Mouse (Mus musculus) lung, embryonic 16.5 days (tissue): ENCODE measurements around the gene Cd247. TPM values are rescaled to one million over a fixed set of nuclear protein-coding genes. Genes with fewer than 3 reads are reported as not detected.

Experiments used
- ATAC-seq: fragments of 200-750 bp; cut with Nextera tagmentation; 2 replicates; pipeline ENCODE4 v1.8.0; 2017; ENCODE audit warnings: low read depth, mild to moderate bottlenecking, moderate library complexity
- H3K27ac ChIP-seq: fragments of 300-500 bp; sonication (generic); 2 replicates; pipeline ENCODE4 v1.5.1; 2014; ENCODE audit warnings: mild to moderate bottlenecking, control low read depth, low read length
- H3K27me3 ChIP-seq: fragments of 300-500 bp; sonication (generic); 2 replicates; pipeline ENCODE4 v1.6.1; 2014; ENCODE audit warnings: low read depth, low read length, mixed read lengths; ENCODE audit not compliant: control insufficient read depth, insufficient read depth
- H3K36me3 ChIP-seq: fragments of 300-500 bp; sonication (generic); 2 replicates; pipeline ENCODE4 v1.6.1; 2014; ENCODE audit warnings: low read length; ENCODE audit not compliant: control insufficient read depth, insufficient read depth
- H3K4me1 ChIP-seq: fragments of 300-500 bp; sonication (generic); replicated peaks from 2 replicates; pipeline ENCODE4 v1.6.1; 2014; ENCODE audit warnings: low read length, mixed read lengths; ENCODE audit not compliant: control insufficient read depth, insufficient read depth
- H3K4me2 ChIP-seq: fragments of 300-500 bp; sonication (generic); 2 replicates; pipeline ENCODE4 v1.6.1; 2014; ENCODE audit warnings: low read depth, low read length, control low read depth
- H3K4me3 ChIP-seq: fragments of 300-500 bp; sonication (generic); 2 replicates; pipeline ENCODE4 v1.5.1; 2014; ENCODE audit warnings: mild to moderate bottlenecking, low read length, control low read depth
- H3K9ac ChIP-seq: fragments of 300-500 bp; sonication (generic); 2 replicates; pipeline ENCODE4 v1.6.1; 2014; ENCODE audit warnings: low read length, control low read depth
- H3K9me3 ChIP-seq: fragments of 300-500 bp; sonication (generic); 2 replicates; pipeline ENCODE4 v1.6.1; 2016; ENCODE audit warnings: low read length; ENCODE audit not compliant: control insufficient read depth
- WGBS: fragments of 180-500 bp; shearing (Covaris S2); extraction: QIAGEN DNeasy Blood & Tissue Kit; methylation state at CpG from one replicate; pipeline ENCODE4 v1.1.7; 2014; 5-methylcytosine and 5-hydroxymethylcytosine counted together
- polyA plus RNA-seq: library from polyadenylated mRNA; unstranded; fragments of >200 nt; fragmentation: Nextera tagmentation; extraction: Ambion mirVana; gene quantifications from 2 replicates; pipeline ENCODE4 v1.2.1, GENCODE M21; 2015

The Cd247 gene
- polyA plus RNA-seq, 1 experiment from 2014 or later, result 2.1 TPM

DNA sequence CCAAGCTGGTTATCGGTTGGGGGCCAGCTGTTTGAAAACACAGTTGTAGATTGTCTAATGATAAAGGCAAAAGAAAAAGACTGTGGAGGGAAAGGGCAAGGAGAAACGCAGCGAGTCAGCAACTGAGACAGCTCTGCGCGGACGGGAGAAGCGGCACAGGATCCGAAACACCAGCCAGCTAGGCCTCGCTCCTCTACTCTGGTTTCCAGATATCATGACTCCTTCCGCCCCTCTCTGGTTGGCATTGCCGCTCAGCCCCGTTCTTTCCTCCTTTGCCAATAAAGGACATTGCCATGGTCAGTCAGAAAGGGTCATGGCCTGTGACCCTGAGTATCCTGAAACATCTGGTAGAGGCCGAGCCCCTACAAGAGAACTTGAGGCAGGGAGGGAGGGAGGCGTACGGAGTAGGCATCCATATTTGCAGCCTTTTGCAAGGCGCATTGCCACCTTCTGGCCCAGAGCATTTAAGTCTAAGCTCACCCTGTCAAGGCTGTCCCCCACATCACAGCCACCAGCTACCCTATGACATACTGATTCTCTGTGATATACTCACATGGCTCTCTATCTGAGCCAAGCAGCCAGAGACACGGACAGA lies 682 bp downstream of the Cd247 start:
- Histone ChIP-seq H3K4me3 (no peak overlapping the region), H3K4me2 (no peak overlapping the region), H3K9ac (no peak overlapping the region), H3K9me3 (no peaks in the 10 kb centered on the region), H3K36me3 (no peaks in the 10 kb centered on the region), H3K4me1 (no peaks in the 10 kb centered on the region; the same call in 1 of the 2 replicates), H3K27me3 (no peaks in the 10 kb centered on the region), H3K27ac (no peak overlapping the region)
- WGBS, result 85% methylated on average over 17 of the region's 17 CpGs
- no peak for ATAC-seq

DNA sequence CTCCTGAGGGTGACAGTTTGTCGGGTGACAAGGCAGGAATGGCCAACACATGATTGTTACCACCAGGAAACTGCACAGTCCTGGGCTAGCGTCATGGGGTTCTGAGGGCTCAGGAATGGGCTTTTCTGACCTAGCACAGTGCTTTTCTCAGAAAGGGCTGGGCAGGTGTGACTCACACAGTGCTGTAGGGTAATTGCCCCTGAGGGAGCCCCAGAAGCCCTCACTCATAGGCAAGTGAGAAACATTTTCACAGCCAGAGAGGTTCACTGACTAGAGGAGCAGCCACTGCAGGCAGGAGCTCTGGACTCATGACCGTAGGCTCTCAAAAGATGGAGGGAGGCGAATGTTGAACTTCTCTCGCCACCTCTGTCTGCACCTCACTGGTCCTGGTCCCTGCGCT lies 1.5 kb downstream of the Cd247 start:
- WGBS, result 91% methylated on average over 6 of the region's 6 CpGs
- no peak overlapping the region for H3K4me2 ChIP-seq
- H3K27ac ChIP-seq, result no peak overlapping the region
- H3K4me1 ChIP-seq, result no peaks in the 10 kb centered on the region; the same call in 1 of the 2 replicates
- no peaks in the 10 kb centered on the region for H3K36me3 ChIP-seq
- ATAC-seq, result no peak
- H3K9me3 ChIP-seq, result no peaks in the 10 kb centered on the region
- H3K27me3 ChIP-seq, result no peaks in the 10 kb centered on the region
- no peak overlapping the region for H3K4me3 ChIP-seq
- no peak overlapping the region for H3K9ac ChIP-seq

DNA sequence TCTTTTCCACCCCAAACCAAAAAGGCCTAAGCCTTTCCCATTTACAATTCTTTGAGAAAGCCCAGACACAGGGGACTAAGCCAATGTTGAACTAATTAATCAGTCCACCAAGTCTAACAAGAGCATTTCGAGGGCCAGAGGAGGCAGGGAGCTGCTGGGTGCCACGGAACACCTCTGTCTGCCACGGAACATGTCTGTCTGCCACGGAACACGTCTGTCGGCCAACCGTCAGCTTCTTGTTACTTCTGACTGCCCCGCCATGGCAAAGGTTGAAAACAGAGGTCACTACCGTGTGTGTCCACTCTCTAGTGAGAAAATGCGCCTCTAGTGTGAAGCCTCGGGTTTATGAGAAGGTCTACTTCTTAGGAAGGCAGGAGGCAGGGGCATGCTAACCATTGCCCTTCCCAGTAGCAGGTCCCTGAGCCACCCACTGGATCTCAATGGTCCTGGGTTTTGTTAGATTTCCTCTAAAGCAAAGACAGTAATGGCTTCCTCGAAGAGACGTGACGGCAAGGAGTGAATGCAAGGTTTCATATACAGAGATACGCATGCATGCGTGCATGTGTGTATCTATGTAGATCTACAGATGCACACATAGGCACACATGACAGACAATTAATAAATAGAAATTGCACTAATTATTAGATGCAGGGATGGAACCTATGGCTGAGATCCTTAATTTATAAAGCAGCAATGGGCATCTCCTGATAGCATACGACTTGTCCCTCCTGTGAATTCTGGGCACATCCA lies 2.2 kb downstream of the Cd247 start:
- no peaks in the 10 kb centered on the region for H3K9me3 ChIP-seq
- no peaks in the 10 kb centered on the region; the same call in 1 of the 2 replicates for H3K4me1 ChIP-seq
- no peak overlapping the region for H3K4me3 ChIP-seq
- no peak for ATAC-seq
- H3K27ac ChIP-seq, result no peak overlapping the region
- no peaks in the 10 kb centered on the region for H3K27me3 ChIP-seq
- no peak overlapping the region for H3K4me2 ChIP-seq
- no peaks in the 10 kb centered on the region for H3K36me3 ChIP-seq
- H3K9ac ChIP-seq, result no peak overlapping the region
- 90% methylated on average over 17 of the region's 17 CpGs for WGBS

DNA sequence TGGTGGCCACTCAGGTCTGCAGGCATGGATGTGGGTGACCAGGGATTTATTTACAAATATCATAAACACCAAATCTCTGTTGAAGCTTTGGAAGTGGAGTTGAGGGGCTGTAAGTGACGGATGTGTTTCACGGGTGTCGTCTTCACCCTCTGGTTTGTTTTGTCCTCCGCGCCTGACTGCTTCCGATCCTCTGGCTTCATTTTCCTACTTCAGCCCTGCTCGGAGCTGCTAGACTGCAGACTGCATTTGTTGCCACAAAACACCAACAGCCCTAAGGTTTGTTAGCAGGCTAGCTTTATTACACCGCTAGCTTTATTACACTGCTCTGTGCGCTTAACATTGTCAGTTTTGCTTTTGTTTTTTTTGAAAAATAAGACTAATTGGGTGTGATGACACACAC lies 2.9 kb downstream of the Cd247 start:
- no peak overlapping the region for H3K4me3 ChIP-seq
- H3K27me3 ChIP-seq, result no peaks in the 10 kb centered on the region
- 76% methylated on average over 9 of the region's 9 CpGs for WGBS
- no peaks in the 10 kb centered on the region; the same call in 1 of the 2 replicates for H3K4me1 ChIP-seq
- no peaks in the 10 kb centered on the region for H3K9me3 ChIP-seq
- no peak overlapping the region for H3K27ac ChIP-seq
- no peak for ATAC-seq
- no peak overlapping the region for H3K4me2 ChIP-seq
- no peak overlapping the region for H3K9ac ChIP-seq
- no peaks in the 10 kb centered on the region for H3K36me3 ChIP-seq

DNA sequence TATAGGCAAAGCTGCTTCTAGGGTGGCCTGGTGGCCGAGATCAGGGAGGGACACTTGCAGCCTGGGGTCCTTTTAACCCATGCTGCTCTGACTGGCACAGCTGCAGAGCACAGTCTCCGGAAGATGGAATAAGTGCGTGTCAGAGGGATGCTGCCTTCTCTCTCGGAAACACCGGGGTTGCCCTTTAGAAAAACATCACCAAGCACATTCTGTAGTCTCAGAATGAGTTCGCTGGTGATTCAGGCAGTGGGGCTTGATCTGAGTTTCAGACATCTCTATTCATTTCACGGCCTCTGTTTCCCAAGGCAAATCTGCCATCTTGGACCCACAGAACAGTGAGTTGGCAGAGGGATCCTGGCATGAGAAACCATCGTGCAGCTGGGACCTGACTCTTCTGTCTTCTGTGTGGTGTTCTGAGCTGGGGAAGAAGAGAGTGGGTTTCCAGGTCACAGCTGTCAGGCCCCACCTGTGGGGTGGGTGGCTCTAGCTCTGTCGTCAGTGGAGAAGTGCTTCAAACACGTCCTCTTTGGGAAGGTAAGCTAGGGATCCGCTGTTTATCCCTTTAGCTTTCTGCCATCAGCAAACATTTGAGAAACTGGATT lies 13.3 kb downstream of the Cd247 start:
- no peak for ATAC-seq
- Histone ChIP-seq H3K9ac (no peak overlapping the region), H3K27ac (no peak overlapping the region), H3K27me3 (no peaks in the 10 kb centered on the region), H3K4me1 (no peaks in the 10 kb centered on the region), H3K9me3 (no peaks in the 10 kb centered on the region), H3K4me2 (no peak overlapping the region), H3K36me3 (no peaks in the 10 kb centered on the region), H3K4me3 (no peak overlapping the region)
- WGBS, result 76% methylated on average over 11 of the region's 11 CpGs

DNA sequence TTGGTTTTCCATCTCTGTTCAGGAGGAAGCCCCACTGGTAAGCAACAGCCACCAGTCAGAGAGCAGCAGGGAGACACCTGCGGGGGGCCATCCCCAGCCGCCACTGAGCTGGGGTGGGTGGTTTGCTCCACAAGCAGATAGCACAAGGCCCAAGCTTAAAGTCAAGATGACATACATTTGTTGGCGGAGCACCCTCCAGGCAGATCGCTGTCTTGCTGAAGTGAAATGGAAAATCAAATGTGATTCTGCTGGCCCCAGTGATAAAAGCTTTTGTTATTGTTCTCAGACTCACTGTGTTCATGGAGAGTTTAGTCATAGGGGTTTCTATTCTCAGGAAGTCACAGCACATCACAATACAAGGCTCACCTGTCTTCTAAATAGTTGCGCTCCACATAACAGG lies 14.6 kb downstream of the Cd247 start:
- Histone ChIP-seq H3K9me3 (no peaks in the 10 kb centered on the region), H3K9ac (no peak overlapping the region), H3K27me3 (no peaks in the 10 kb centered on the region), H3K4me2 (no peak overlapping the region), H3K36me3 (no peaks in the 10 kb centered on the region), H3K4me1 (no peaks in the 10 kb centered on the region), H3K27ac (no peak overlapping the region), H3K4me3 (no peak overlapping the region)
- ATAC-seq, result no peak
- 90% methylated on average over 5 of the region's 5 CpGs for WGBS

DNA sequence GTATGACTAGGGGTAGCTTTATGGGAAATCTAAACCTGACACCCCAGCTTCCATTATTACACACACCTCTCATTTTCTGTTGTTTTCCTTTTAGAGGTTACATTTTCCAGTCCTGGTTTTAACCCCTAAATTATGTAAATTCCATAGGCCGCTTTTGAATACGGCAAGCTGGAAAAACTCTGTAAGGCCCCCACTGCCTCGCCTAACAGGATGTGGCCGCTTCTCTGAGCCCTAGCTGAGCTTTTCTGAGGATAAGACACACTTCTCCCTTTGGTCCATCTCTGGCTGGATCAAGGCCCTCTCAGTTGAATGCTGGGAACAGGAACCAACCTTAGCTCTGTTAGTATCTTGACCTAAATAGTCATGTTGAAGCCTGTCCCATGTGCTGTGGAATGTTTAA lies 15.7 kb downstream of the Cd247 start:
- Histone ChIP-seq H3K4me3 (no peak overlapping the region), H3K9me3 (no peaks in the 10 kb centered on the region), H3K4me2 (no peak overlapping the region), H3K4me1 (no peaks in the 10 kb centered on the region), H3K9ac (no peak overlapping the region), H3K27ac (no peak overlapping the region), H3K27me3 (no peaks in the 10 kb centered on the region), H3K36me3 (no peaks in the 10 kb centered on the region)
- no peak for ATAC-seq
- 85% methylated on average over 4 of the region's 4 CpGs for WGBS

DNA sequence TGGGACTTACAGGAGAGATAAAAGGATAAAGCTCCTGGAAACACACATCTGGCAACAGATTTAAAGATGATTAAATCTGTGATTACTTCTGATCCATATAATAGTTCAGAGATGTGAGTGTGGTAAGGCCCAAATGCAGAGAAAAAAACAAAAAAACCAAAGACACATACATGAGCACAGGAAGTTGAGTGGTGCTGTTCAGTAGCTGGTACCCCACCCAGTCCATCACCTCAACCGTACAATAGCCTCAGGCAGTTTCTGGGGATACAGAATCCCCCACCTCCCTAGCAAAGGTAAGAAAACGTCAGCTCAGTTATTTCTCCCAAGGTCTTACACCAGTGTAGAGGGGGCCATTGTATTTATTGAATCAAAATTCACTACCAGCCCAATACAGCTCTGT lies 22.2 kb downstream of the Cd247 start:
- 61% methylated on average over 2 of the region's 2 CpGs for WGBS
- no peak overlapping the region for H3K4me2 ChIP-seq
- no peaks in the 10 kb centered on the region for H3K36me3 ChIP-seq

DNA sequence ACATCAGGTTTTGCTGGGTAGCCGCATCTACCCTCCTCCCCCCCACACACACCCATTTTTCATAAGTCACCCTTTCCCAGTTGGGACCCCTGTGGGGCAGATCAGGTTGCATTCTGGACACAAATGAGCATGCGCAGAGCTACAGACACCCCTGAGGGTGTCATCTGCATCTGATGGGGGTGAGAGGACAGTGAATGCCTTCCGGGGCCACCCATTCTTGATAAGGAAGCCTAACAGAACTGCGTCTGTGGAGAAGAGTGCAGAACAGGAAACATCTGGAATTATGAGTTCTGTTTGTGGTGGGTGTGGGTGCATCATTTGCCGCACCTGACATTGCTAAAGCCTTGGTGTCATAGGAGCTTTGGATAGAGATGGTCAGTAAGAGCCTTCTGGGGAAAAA lies 22.7 kb downstream of the Cd247 start:
- ATAC-seq, result no peak
- no peaks in the 10 kb centered on the region for H3K9me3 ChIP-seq
- H3K9ac ChIP-seq, result no peak overlapping the region
- H3K36me3 ChIP-seq, result no peaks in the 10 kb centered on the region
- no peaks in the 10 kb centered on the region for H3K27me3 ChIP-seq
- no peak overlapping the region for H3K4me2 ChIP-seq
- H3K4me1 ChIP-seq, result peaks cover 8% of the 10 kb centered on the region; the same call in 1 of the 2 replicates
- no peak overlapping the region for H3K4me3 ChIP-seq
- 60% methylated on average over 5 of the region's 5 CpGs for WGBS
- H3K27ac ChIP-seq, result no peak overlapping the region

More for the DNA sequence above, 22.2 kb downstream of the Cd247 start:
- Histone ChIP-seq H3K9me3 (no peaks in the 10 kb centered on the region), H3K27ac (no peak overlapping the region), H3K4me3 (no peak overlapping the region), H3K4me1 (peaks cover 8% of the 10 kb centered on the region; the same call in 1 of the 2 replicates), H3K9ac (no peak overlapping the region), H3K27me3 (no peaks in the 10 kb centered on the region)
- ATAC-seq, result no peak
